Mouse (Mus musculus) liver, adult 2 months (tissue): ENCODE results near the gene Cpox. TPM values are rescaled to one million over a fixed set of nuclear protein-coding genes. Genes with fewer than 3 reads are reported as not detected.

Experiments
- DNase-seq: peaks from one replicate; pipeline ENCODE4 v3.0.0-alpha.2; 2011; ENCODE audit warnings: low read depth, low spot score; ENCODE audit errors: extremely low read depth
- H3K27ac ChIP-seq: fragments of 200-500 bp; replicated peaks from 2 replicates; pipeline ENCODE4 v1.5.1; 2012; ENCODE audit warnings: low read depth, mild to moderate bottlenecking, control low read depth, inconsistent platforms, low read length; ENCODE audit not compliant: insufficient read depth
- H3K27me3 ChIP-seq: fragments of 200-500 bp; 2 replicates; pipeline ENCODE4 v1.6.1; 2012; ENCODE audit warnings: mild to moderate bottlenecking, moderate library complexity, low read length, inconsistent platforms; ENCODE audit not compliant: control insufficient read depth, insufficient read depth
- H3K36me3 ChIP-seq: fragments of 200-500 bp; 2 replicates; pipeline ENCODE4 v1.6.1; 2012; ENCODE audit warnings: low read length, inconsistent platforms; ENCODE audit not compliant: control insufficient read depth, insufficient read depth
- H3K4me1 ChIP-seq: fragments of 200-500 bp; 2 replicates; pipeline ENCODE4 v1.6.1; 2011; ENCODE audit warnings: low read length; ENCODE audit not compliant: control insufficient read depth, insufficient read depth
- H3K4me3 ChIP-seq: fragments of 200-500 bp; 2 replicates; pipeline ENCODE4 v1.5.1; 2011; ENCODE audit warnings: low read depth, mild to moderate bottlenecking, control low read depth, low read length, moderate library complexity; ENCODE audit not compliant: insufficient read depth
- H3K79me2 ChIP-seq: fragments of 200-500 bp; 2 replicates; pipeline ENCODE4 v1.6.1; 2012; ENCODE audit warnings: inconsistent platforms, mild to moderate bottlenecking, low read length, moderate library complexity; ENCODE audit not compliant: control insufficient read depth, insufficient read depth
- H3K9ac ChIP-seq: fragments of 200-500 bp; 2 replicates; pipeline ENCODE4 v1.6.1; 2012; ENCODE audit warnings: low read depth, mild to moderate bottlenecking, control low read depth, inconsistent platforms, low read length
- CTCF ChIP-seq: fragments of 200-500 bp; IDR thresholded peaks from 2 replicates; pipeline ENCODE4 v1.5.1; 2011; ENCODE audit warnings: low read depth, low read length, control low read depth
- POLR2A ChIP-seq: fragments of 200-500 bp; IDR thresholded peaks from 2 replicates; pipeline ENCODE4 v1.6.1; 2011; ENCODE audit warnings: low read length, control low read depth; ENCODE audit not compliant: insufficient read depth; ENCODE audit errors: extremely low read depth
- WGBS: fragments of 180-500 bp; shearing (Covaris S2); methylation state at CpG from one replicate; pipeline ENCODE4 v1.1.7; 2018; 5-methylcytosine and 5-hydroxymethylcytosine counted together
- polyA plus RNA-seq: library from polyadenylated mRNA; depleted of rRNA; stranded (reverse); fragments of >200 nt; gene quantifications from 2 replicates; pipeline ENCODE4 v1.2.3, GENCODE M21; 2012
- total RNA-seq: library from RNA; depleted of rRNA; stranded (reverse); fragments of >200 nt; gene quantifications from 2 replicates; pipeline ENCODE4 v1.2.3, GENCODE M21; 2014

Gene Cpox
- total and polyA plus RNA-seq, 2 experiments = 68.1 to 75.2 TPM

DNA sequence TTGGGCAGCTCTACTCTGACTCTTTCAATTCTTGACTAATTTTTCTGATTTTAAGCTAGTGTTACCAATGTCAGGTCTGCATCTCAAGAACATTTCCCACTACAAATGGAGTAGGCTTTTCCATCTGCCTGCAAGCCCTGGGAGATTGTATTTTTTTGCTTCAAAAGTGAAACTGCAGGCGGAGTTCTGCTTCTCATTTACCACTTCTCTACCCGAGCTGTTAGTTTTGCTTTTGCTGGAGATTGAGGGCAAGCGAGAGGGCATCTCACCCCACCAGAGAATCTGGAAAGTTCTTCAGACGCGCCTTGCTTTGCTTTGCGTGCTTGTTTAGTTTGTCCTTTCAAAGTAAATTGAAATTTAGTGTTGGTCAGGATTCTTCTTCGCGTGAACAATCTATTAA, 42.1 kb downstream of the Cpox start:
- H3K4me1 ChIP-seq = no peaks in the 10 kb centered on the region
- no peaks in the 10 kb centered on the region for H3K27me3 ChIP-seq
- H3K27ac ChIP-seq = no peak overlapping the region
- no peaks in the 10 kb centered on the region for H3K36me3 ChIP-seq
- 0 out of 2 replicates have a peak overlapping the region, but pooled peaks have one; percentile 11 for H3K4me3 ChIP-seq
- no peak overlapping the region for H3K9ac ChIP-seq
- no peaks in the 10 kb centered on the region for H3K79me2 ChIP-seq
- no peak for TF ChIP-seq POLR2A
- TF ChIP-seq CTCF = no peak
- peak; percentile 13 for DNase-seq
- WGBS = 68% methylated on average over 8 of the region's 8 CpGs

DNA sequence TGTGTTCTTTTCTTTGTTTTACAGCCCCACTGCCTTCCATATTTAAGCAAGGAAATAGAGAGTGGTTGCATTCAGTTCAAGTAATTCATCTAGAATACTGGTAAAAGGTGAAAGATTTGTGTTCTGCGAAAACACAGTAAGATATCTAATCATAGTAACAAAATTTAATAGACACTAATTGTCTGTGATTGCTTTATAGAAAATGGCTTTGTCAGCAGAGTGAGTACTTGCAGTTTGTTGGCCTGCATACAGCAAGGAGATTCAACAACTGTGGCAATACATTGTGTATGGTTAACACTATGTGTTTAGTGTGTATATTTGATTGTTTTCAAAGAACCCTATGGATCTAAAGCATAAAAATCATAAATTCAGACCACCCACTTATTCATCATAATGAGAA, 43.0 kb downstream of the Cpox start:
- Histone ChIP-seq H3K27me3 (no peaks in the 10 kb centered on the region), H3K27ac (no peak overlapping the region), H3K79me2 (no peaks in the 10 kb centered on the region), H3K9ac (no peak overlapping the region), H3K4me3 (no peak overlapping the region), H3K4me1 (no peaks in the 10 kb centered on the region), H3K36me3 (no peaks in the 10 kb centered on the region)
- whole genome bisulfite sequencing = 95% methylated on average over 1 of the region's 1 CpGs
- TF ChIP-seq CTCF (no peak), POLR2A (no peak)
- DNase-seq = no peak

DNA sequence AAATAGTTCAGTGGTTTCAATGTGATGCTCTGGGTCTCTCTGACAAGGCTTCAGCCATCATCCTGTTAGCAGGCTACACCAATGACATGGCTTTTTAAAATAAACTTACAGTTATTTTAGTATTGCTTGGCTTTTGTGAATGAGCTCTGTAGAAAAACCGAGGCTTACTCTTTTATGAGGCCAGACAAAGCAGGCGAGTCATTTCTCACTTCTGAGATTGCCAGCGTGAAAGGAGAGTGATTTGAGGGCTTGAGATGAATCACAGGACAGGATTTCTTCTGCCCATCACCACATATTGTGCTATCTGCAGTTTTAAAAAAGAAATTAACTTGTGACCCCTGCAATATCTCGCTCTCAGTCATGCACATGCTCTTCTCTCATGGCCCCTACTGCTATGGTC, 44.9 kb downstream of the Cpox start:
- DNase-seq = no peak
- H3K4me1 ChIP-seq = no peaks in the 10 kb centered on the region
- no peaks in the 10 kb centered on the region for H3K79me2 ChIP-seq
- no peak for TF ChIP-seq POLR2A
- TF ChIP-seq CTCF = no peak
- H3K9ac ChIP-seq = no peak overlapping the region
- 80% methylated on average over 4 of the region's 4 CpGs for WGBS
- no peaks in the 10 kb centered on the region for H3K36me3 ChIP-seq
- H3K4me3 ChIP-seq = no peak overlapping the region
- H3K27ac ChIP-seq = no peak overlapping the region
- H3K27me3 ChIP-seq = no peaks in the 10 kb centered on the region

DNA sequence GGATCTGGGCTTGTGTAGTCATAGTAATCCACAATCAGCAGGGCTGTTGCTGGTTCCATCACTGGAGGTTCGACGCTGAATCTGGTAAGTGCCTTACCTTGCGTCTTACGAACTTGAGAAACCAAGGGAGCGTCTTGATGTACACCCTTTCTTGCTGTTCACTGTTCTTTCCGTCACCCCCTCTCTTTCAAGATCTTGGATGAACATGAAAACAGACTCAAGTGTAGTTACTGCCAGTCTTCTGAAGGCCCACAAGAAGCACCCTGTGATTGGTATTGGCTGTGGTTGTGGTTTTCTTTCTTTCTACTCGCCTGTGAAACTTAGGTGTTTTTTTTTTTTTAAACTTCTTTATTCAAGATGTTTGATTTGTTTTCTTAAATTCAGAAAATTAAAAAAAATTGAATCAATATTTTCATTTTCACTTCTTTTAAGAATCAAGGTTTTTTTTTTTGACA, 48.6 kb downstream of the Cpox start, which contains the start of gene Gpr15:
Gene Gpr15, minus strand, starts transcription at position 405 of the 455 bp plus-strand sequence.
- DNase-seq = no peak
- Histone ChIP-seq H3K36me3 (no peaks in the 10 kb centered on the region), H3K4me1 (no peaks in the 10 kb centered on the region), H3K4me3 (no peak within 1 kb of the TSS), H3K79me2 (no peaks in the 10 kb centered on the region), H3K9ac (no peak within 1 kb of the TSS), H3K27ac (no peak within 1 kb of the TSS), H3K27me3 (no peaks in the 10 kb centered on the region)
- WGBS = 94% methylated on average over 7 of the region's 7 CpGs
- no peak for TF ChIP-seq POLR2A
- TF ChIP-seq CTCF = no peak

DNA sequence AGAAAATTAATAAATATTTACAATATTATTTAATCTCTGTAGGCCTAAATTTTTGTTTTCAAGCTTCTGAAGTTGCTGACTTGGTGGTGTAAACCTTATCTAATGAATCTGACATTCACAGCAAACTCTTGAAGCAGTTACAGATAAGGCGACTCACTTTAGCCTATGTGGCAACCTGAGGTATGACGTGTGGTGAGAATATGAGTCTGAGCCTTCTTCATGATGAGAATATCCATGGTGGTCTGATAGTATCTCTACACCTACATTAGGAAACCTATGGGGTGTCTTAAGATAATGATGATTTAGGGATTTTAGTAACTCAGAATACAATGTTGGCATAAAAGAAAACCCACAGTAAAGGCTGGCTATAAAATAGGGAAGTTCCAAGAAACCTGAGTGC, 52.2 kb downstream of the Cpox start:
- 92% methylated on average over 2 of the region's 2 CpGs for WGBS
- H3K36me3 ChIP-seq = no peaks in the 10 kb centered on the region
- no peak for TF ChIP-seq POLR2A
- no peak for TF ChIP-seq CTCF

DNA sequence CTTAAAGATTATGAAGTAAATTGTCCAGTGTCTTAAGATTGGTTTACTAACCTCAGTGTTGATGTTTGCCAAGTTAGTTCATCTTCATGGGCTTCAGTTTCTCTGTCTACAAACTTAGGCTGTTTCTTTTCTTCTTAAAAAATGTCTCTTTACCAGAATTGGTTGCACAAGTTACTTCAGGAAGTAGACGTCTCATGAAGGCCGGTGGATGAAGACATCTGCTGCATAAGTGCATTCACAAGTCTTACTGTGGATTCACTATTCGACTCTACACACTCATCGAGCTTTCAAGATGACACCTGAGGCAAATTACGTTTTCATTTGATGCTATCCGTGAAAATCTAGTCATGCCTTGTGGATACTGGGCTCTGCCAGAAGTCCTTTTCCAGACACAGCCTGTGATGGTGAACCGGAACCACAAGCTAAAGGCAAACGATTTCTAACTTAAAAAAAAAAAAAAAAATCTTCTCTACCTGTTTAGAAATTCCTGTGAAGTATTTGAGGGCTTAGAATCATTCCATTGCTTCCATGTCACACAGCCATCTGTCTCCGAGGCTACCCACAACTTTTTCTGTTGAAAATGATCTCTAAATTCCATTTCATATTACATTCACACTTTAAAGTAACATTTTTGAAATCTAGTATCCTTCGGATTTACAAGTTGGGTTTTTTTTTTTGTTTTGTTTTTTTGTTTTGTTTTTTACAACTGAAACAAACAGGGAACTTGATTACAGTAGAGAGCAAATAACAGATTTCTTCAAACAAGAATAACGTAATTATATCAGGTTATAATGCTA, 56.8 kb downstream of the Cpox start:
- DNase-seq = no peak
- WGBS = 78% methylated on average over 11 of the region's 11 CpGs
- no peak overlapping the region for H3K27ac ChIP-seq
- H3K27me3 ChIP-seq = no peaks in the 10 kb centered on the region
- no peak overlapping the region for H3K4me3 ChIP-seq
- peaks cover 17% of the 10 kb centered on the region for H3K36me3 ChIP-seq
- H3K4me1 ChIP-seq = peaks cover 1% of the 10 kb centered on the region; the same call in 1 of the 2 replicates
- no peak overlapping the region for H3K9ac ChIP-seq
- TF ChIP-seq CTCF (no peak), POLR2A (no peak)
- 0 out of 2 replicates have a peak, but pooled peaks cover 3% of the 10 kb centered on the region for H3K79me2 ChIP-seq

More for the DNA sequence above, 52.2 kb downstream of the Cpox start:
- H3K27me3 ChIP-seq = no peaks in the 10 kb centered on the region
- no peak overlapping the region for H3K9ac ChIP-seq
- H3K4me1 ChIP-seq = no peaks in the 10 kb centered on the region
- H3K27ac ChIP-seq = no peak overlapping the region
- no peak for DNase-seq
- no peaks in the 10 kb centered on the region for H3K79me2 ChIP-seq
- no peak overlapping the region for H3K4me3 ChIP-seq
